Mouse (Mus musculus) lung, adult 18-20 months (tissue): ENCODE measurements around the gene Cacna1s.

ENCODE experiments used
- DNase-seq, 2 experiments: peaks; one replicate each; pipeline ENCODE4 v3.0.0; 2022; ENCODE audit warnings: mixed read lengths in 2 of 2

Gene Cacna1s

GRCm38 (mm10) chr1:136055771-136056170, 3.2 kb downstream of the Cacna1s start:
- DNase-seq, result no peak

GRCm38 (mm10) chr1:136058594-136058993, 6.0 kb downstream of the Cacna1s start:
- DNase-seq, result peak in 1 of 2 experiments; percentile 11

GRCm38 (mm10) chr1:136061041-136061789, 8.7 kb downstream of the Cacna1s start:
- peak; percentile 24 to 53 for DNase-seq

GRCm38 (mm10) chr1:136061790-136062141, 9.2 kb downstream of the Cacna1s start:
- no peak for DNase-seq

- DNase-seq, result no peak
Observed at GRCm38 (mm10) chr1:136063991-136064390, 11.4 kb downstream of the Cacna1s start.

- no peak for DNase-seq
Observed at GRCm38 (mm10) chr1:136066621-136067020, 14.1 kb downstream of the Cacna1s start.

DNA sequence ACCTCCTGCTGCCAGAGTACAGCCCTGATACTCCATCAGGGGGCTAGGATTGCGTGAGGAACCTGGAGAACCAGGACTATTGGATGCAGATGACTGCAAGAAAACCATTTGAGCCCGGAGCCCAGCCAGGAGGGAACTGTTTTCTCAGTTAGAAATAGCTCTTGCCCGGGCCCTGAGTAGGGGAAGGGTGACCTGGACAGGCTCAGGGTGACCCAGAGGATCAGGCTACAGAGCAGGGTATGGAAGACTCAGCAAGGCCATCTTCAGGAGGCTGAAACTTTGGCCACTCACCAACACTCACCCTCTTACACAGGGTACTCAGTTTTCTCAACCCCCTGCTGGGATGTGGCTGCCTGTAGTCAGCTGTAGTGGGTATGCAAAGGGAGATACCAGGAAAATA, 15.0 kb downstream of the Cacna1s start:
- no peak for DNase-seq

- DNase-seq, result peak; percentile 19 to 25
Observed at GRCm38 (mm10) chr1:136076086-136076485, 23.5 kb downstream of the Cacna1s start.

DNA sequence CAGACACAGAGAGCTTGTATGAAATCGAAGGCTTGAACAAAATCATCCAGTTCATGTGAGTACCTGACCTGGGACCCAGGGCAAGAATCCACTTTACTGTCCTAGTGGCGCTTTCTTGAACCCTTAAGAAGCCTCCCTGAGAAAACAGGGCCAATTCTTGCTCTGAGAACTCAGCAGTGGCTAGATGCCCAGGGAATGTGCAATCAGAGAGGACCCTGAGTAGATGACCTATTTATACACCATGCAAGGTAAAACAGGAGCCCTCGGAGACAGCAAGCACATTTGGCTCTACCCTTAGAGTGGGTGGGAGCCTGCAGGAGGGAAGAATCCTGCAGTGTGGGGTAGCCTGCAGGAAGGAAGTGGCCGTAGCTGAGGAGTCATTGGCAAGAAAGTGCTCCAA, 25.1 kb downstream of the Cacna1s start:
- no peak for DNase-seq

DNA sequence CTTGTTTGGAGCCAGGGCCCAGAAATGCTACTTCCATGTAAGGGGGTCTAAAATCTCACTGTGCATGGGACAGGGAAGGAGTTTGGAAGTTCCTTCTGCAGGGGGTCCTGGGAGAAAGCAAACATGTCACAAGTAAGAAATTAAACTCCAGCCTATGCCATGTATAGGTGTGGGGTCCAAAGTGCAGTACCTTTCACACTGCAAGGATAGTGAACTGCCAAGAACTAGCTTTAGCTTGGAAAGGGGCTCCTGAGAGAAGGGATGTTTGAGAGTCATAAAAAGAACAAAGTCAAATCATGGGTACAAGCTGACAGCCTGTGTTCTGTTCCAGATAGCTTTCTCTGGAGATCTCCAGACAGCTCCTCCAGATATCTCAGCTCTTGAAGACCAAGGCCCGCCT, 28.6 kb downstream of the Cacna1s start:
- no peak for DNase-seq

DNA sequence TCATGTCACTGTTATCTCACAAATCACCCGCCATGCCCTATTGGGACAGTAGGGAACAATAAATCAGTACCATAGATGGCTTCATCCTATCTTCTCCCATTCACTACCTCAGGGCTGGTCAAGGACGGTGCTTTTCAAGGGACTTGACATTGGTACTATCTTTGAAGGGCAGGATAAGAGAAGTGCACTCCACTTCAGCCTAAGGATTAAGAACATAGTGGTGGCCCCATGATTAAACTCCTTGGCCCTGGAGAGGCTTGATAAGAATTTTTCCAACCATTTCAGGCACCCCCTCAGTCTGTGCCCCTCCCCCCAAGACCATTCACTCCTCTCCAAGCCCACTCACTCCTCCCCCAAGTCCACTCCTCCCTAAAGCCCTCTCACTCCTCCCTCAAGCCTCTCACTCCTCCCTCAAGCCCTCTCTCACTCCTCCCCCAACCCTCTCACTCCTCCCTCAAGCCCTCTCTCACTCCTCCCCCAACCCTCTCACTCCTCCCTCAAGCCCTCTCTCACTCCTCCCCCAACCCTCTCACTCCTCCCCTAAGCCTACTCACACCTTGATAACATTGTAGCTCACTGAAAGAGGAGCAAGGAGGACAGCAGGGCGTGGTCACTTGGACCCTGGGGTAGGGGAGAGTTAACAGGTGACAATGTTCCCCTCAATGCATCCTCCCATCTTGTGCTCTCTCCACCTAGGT, 33.6 kb downstream of the Cacna1s start:
- peak in 1 of 2 experiments; percentile 5 for DNase-seq

GRCm38 (mm10) chr1:136089368-136090165, 37.0 kb downstream of the Cacna1s start:
- DNase-seq, result no peak

- no peak for DNase-seq
Observed at GRCm38 (mm10) chr1:136093726-136094125, 41.2 kb downstream of the Cacna1s start.

GRCm38 (mm10) chr1:136094807-136095206, 42.3 kb downstream of the Cacna1s start:
- no peak for DNase-seq

DNA sequence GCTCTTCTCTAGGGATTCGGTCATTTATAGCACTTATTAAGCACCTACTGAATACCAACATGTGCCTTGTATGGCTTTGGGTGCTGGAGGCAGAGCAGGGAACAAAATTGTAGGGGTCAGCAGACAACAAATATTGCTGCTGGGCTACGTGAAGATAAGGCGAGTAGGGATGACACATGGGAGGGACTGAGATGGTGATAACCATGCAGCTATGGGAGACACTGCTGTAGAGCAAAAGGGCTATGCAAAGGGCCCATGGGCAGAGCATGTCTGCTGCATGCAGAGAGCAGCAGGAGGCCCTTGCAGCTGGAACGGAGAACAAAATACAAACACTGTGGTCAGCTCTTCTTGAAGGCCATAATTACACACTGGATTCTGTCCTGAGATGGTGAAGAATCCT, 49.5 kb downstream of the Cacna1s start:
- no peak for DNase-seq

GRCm38 (mm10) chr1:136102551-136102950, 50.0 kb downstream of the Cacna1s start:
- no peak for DNase-seq

DNA sequence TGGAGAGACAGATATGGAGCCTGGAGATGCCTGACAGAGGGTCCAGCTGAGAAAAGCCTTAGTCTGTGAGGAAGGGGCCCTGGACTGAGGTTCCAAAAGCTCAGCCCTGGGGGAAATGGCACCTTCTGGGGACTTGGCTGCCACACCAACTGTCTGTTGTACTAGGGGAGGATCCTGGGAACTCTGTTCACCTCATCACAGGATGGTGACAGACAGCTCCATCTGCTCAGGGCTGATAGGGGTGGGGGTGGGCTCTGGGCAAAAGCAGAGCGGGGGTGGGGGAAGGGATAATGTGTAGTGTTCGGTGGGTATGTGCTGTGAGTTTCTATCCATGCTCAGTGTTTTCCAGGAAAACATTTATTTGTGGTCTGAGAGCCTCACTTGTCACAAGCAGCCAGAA, 50.4 kb downstream of the Cacna1s start:
- no peak for DNase-seq

- no peak for DNase-seq
Observed at GRCm38 (mm10) chr1:136103696-136104095, 51.1 kb downstream of the Cacna1s start.

- no peak for DNase-seq
Observed at GRCm38 (mm10) chr1:136104741-136105140, 52.2 kb downstream of the Cacna1s start.

DNA sequence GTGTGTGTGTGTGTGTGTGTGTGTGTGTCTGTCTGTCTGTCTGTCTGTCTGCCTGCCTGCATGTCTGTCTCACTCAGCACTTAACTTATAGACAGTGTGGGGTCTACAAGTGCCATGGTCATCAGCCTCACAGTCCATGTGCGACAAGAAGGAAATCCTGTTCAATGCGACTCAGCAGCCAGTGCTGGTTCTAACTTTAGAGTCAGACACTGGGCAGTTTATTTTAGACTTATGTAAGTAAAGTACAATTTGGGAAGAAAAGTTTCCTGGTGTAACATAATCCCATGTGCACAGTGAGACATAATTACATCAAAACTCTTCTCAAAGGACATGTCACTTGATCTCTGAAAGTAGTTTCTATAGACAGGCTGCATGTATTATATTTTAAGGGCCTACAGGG, 56.9 kb downstream of the Cacna1s start:
- DNase-seq, result no peak

DNA sequence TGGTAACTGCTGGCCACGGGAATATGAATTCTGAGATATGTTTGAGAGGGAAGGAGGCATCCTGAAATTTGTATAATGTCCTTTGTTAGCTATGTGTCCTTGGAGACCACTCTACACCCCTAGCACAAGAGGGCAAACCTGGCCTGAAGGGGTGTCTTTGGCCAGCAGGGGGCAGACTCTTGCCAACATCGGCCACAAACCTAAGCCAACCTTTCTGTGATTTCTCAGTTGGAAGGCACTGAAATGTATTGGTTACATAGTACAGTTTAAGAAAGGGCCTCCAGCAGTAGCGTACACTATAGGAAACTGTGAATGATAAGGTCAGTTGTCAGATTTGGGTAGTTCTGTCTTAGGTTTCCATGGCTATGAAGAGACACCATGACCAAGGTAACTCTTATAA, 63.6 kb downstream of the Cacna1s start:
- DNase-seq, result peak; percentile 58 to 63

DNA sequence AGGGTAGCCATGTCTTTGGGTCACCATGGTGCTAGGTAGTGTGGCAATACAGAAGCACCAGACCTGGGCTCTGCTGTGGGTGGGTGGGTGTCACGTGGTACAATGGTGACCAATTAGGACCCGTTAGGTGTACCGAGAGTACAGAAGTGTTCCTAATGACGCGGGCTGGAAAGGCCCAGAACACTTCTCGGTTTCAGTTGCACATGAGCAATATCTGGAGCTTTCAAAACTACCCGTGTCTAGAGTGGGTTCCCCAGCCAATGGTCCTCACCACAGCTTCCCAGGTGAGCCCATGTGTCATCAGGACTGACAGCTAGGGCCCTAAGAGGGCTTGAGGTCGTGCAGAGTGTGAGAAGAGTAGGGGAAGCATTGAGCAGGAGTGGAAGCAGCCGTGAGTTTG, 64.5 kb downstream of the Cacna1s start:
- DNase-seq, result peak; percentile 51 to 54

DNA sequence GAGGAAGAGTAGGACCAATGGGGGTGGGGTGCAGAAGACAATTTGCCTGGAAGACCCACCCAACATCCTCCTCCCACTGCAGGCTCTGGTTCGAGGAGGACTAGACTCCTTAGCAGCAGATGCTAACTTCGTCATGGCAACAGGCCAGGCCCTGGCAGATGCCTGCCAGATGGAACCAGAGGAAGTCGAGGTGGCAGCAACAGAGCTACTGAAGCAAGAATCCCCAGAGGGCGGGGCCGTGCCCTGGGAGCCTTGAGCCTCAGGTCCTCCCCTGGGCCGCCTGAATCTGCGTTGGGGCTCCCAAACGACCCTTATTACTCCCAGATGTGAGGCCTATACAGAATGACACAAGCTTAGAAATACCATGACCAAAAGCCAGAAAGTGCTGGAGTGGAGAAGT, 66.3 kb downstream of the Cacna1s start:
- peak in 1 of 2 experiments; percentile 47 for DNase-seq
